Mouse (Mus musculus) midbrain, embryonic 16.5 days (tissue): ENCODE measurements around the gene Trim8. TPM values are rescaled to one million over a fixed set of nuclear protein-coding genes. Genes with fewer than 3 reads are reported as not detected.

Experiments
- ATAC-seq: fragments of 200-750 bp; cut with Nextera tagmentation; 2 replicates; pipeline ENCODE4 v1.8.0; 2017; ENCODE audit warnings: moderate TSS enrichment
- H3K27ac ChIP-seq: fragments of 300-500 bp; sonication (generic); 2 replicates; pipeline ENCODE4 v1.5.1; 2014; ENCODE audit warnings: mild to moderate bottlenecking, low read length, mixed read lengths
- H3K27me3 ChIP-seq: fragments of 300-500 bp; sonication (generic); 2 replicates; pipeline ENCODE4 v1.6.1; 2014; ENCODE audit warnings: low read depth, low read length, mixed read lengths; ENCODE audit not compliant: control insufficient read depth, insufficient read depth
- H3K36me3 ChIP-seq: fragments of 300-500 bp; sonication (generic); 2 replicates; pipeline ENCODE4 v1.6.1; 2014; ENCODE audit warnings: mild to moderate bottlenecking, low read length, moderate library complexity, mixed read lengths; ENCODE audit not compliant: control insufficient read depth, insufficient read depth
- H3K4me1 ChIP-seq: fragments of 300-500 bp; sonication (generic); 2 replicates; pipeline ENCODE4 v1.6.1; 2014; ENCODE audit warnings: mild to moderate bottlenecking, low read length, mixed read lengths; ENCODE audit not compliant: control insufficient read depth, insufficient read depth
- H3K4me2 ChIP-seq: fragments of 300-500 bp; sonication (generic); 2 replicates; pipeline ENCODE4 v1.6.1; 2014; ENCODE audit warnings: mild to moderate bottlenecking, low read length, mixed read lengths
- H3K4me3 ChIP-seq: fragments of 300-500 bp; sonication (generic); 2 replicates; pipeline ENCODE4 v1.5.1; 2014; ENCODE audit warnings: low read depth, mild to moderate bottlenecking, low read length, moderate library complexity, mixed read lengths
- H3K9ac ChIP-seq: fragments of 300-500 bp; sonication (generic); 2 replicates; pipeline ENCODE4 v1.6.1; 2014; ENCODE audit warnings: low read depth, low read length, mixed read lengths
- H3K9me3 ChIP-seq: fragments of 300-500 bp; sonication (generic); replicated peaks from 2 replicates; pipeline ENCODE4 v1.6.1; 2014; ENCODE audit warnings: mild to moderate bottlenecking, low read length, mixed read lengths; ENCODE audit not compliant: control insufficient read depth, poor library complexity, severe bottlenecking
- WGBS: fragments of 180-500 bp; shearing (Covaris S2); extraction: QIAGEN DNeasy Blood & Tissue Kit; methylation state at CpG from one replicate; pipeline ENCODE4 v1.1.7; 2014; 5-methylcytosine and 5-hydroxymethylcytosine counted together
- polyA plus RNA-seq: library from polyadenylated mRNA; unstranded; fragments of >200 nt; fragmentation: Nextera tagmentation; extraction: Ambion mirVana; gene quantifications from 2 replicates; pipeline ENCODE4 v1.2.1, GENCODE M21; 2015

Gene Trim8
- polyA plus RNA-seq, 1 experiment from 2014 or later, result 26.8 TPM

DNA sequence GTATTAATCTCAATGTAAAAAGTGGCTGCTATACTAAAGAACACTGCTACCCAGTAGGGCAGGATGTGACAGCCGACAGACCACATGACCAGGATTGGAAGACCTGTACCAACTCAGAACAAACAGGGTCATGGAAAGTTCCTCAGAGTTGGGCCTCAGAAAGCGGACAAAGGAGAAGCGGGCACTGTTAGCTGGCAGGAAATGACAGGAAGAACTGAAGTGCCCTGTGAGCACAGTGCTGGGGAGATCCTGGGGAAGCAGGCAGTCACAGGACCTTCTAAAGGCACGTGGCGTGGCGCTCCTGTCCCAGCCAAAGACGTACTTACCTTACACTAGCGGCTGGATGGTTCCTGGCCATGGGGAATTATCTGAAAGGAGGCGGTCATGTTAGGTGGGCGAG, 9.8 kb downstream of the Trim8 start:
- H3K4me1 ChIP-seq, result peaks cover 40% of the 10 kb centered on the region
- H3K9me3 ChIP-seq, result no peaks in the 10 kb centered on the region
- ATAC-seq, result no peak
- H3K27me3 ChIP-seq, result no peaks in the 10 kb centered on the region
- no peak overlapping the region for H3K27ac ChIP-seq
- no peak overlapping the region; the same call in 1 of the 2 replicates for H3K9ac ChIP-seq
- H3K4me2 ChIP-seq, result no peak overlapping the region
- H3K36me3 ChIP-seq, result peaks cover 31% of the 10 kb centered on the region
- WGBS, result 84% methylated on average over 10 of the region's 10 CpGs
- no peak overlapping the region for H3K4me3 ChIP-seq

DNA sequence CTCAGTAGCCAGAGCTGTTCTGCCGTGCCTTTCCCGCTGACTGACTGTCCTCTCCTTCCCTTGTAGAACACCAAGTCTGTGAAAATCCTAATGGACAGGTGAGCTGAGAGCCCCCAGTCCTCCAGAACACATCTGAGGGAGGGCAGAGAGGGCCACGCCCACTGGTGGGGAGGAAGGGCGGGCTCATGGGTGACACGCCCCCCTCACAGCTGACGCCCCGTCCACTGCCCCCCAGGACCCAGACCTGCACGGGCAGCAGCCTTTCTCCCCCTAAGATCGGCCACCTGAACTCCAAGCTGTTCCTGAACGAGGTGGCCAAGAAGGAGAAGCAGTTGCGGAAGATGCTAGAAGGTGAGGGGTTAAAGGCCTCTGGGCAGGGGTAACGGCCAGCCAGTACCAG, 12.9 kb downstream of the Trim8 start:
- 86% methylated on average over 12 of the region's 12 CpGs for WGBS
- Histone ChIP-seq H3K4me3 (no peak overlapping the region), H3K27ac (no peak overlapping the region), H3K4me1 (peaks cover 20% of the 10 kb centered on the region), H3K27me3 (no peaks in the 10 kb centered on the region), H3K4me2 (no peak overlapping the region), H3K9me3 (no peaks in the 10 kb centered on the region), H3K36me3 (peaks cover 28% of the 10 kb centered on the region), H3K9ac (no peak overlapping the region)
- ATAC-seq, result no peak

DNA sequence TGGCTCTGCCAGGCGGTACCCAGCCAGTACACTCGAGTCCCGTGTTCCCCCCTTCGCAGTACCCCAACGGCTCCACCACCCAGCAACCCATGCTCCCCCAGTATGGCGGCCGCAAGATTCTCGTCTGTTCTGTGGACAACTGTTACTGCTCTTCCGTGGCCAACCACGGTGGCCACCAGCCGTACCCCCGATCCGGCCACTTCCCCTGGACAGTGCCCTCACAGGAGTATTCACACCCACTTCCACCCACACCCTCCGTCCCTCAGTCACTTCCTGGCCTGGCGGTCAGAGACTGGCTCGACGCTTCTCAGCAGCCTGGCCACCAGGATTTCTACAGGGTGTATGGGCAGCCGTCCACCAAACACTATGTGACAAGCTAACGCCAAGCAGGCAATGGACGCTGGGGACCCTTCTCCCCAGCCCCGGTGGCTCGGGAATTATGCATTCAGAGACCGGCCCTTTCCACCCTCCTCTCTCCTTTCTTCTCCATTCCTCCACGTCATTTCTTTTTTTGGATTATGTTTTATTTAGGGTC, 13.9 kb downstream of the Trim8 start:
- Histone ChIP-seq H3K4me3 (no peak overlapping the region), H3K9me3 (no peaks in the 10 kb centered on the region), H3K27me3 (no peaks in the 10 kb centered on the region), H3K4me2 (no peak overlapping the region), H3K4me1 (peaks cover 14% of the 10 kb centered on the region), H3K36me3 (peaks cover 28% of the 10 kb centered on the region), H3K27ac (no peak overlapping the region), H3K9ac (no peak overlapping the region)
- ATAC-seq, result no peak
- WGBS, result 90% methylated on average over 24 of the region's 24 CpGs

DNA sequence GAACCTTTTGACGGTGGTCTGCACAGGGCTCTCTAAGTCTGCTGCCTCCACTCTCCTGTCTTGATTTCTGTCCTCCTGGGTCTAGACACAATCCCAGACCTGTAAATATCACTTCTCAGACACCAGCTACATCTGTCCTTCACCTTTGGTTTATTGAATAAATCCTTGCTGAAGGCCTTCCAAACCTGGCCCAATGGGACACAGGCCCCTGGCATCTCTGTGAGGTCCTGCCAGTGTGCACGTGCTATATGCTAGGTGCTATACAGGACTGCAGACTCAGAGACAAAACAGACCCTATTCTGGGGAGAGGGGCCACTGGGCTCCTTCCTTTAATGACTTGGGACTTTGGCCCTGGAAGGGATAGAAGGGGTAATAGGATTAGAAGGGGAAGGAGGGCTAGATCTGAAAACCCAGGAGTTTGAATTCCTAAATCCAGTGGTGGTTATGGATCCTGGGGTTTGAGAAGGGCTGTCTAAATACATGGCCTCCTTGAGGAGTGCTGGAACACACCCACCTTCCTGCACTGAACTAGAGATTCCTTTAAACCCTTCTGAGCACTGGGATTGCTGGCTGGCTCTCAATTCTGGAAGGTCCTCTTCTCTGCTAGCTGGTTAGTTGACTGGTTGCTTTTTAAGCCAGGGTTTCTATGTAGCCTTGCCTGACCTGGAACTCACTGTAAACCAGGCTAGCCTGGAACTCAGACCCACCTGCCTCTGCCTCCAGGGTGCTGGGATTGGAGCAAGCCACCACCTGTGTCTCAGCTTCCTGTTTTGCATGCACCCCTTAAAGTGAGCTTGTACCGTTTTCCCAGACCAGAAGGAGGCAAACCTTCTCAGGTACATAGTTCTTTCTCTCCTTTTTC, 15.4 kb downstream of the Trim8 start:
- H3K9me3 ChIP-seq, result no peaks in the 10 kb centered on the region
- peaks cover 28% of the 10 kb centered on the region for H3K36me3 ChIP-seq
- H3K4me2 ChIP-seq, result no peak overlapping the region
- no peak overlapping the region for H3K9ac ChIP-seq
- no peak overlapping the region for H3K27ac ChIP-seq
- peaks cover 11% of the 10 kb centered on the region for H3K4me1 ChIP-seq
- no peak for ATAC-seq
- H3K27me3 ChIP-seq, result no peaks in the 10 kb centered on the region
- no peak overlapping the region for H3K4me3 ChIP-seq
- WGBS, result 41% methylated on average over 3 of the region's 3 CpGs

DNA sequence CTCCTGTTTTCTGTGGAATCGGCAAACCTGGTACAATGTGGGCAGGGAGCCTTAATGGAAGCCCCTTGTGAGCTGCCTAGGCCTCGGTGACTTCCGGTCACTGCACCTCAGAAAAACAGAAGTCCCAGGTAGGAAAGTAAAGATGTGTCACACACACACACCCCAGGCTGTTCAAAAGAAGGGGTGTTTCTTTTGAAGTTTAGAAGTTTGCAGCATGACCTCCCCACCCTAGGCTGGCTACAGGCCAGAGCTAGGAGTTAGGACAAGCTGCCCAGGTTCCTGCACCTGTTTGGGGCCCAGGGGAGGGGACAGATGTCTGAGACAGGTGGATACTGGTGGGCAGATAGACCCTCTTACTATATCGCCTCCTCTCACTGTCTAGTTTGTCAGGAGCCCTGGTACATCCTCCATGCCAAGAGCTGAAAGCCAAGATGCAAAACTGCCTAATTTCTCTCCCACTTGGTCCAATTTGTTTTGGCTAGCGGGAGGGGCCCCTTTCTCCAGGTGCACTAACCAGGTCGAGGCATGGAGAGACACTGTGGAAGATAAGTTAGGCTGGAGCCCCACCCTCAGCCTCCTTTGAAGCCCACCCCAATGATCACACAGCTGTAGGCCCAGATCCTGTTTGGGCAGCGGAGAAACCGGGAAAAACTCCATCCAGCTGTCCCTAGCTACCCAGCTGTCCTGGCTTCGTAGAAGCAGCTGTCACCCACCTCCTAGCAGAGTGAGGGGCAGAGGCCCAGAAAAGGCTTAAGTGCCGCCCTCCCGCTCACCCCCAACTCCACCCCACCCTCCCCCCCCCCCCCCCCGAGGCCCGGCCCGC, 16.2 kb downstream of the Trim8 start:
- H3K27me3 ChIP-seq, result no peaks in the 10 kb centered on the region
- H3K36me3 ChIP-seq, result peaks cover 25% of the 10 kb centered on the region
- H3K9ac ChIP-seq, result no peak overlapping the region; the same call in 1 of the 2 replicates
- 0 out of 2 replicates have a peak overlapping the region, but pooled peaks have one; percentile 12 for H3K27ac ChIP-seq
- H3K9me3 ChIP-seq, result no peaks in the 10 kb centered on the region
- H3K4me3 ChIP-seq, result no peak overlapping the region
- 27% methylated on average over 11 of the region's 14 CpGs for WGBS
- peak overlapping the region; percentile 41; the same call in 1 of the 2 replicates for H3K4me2 ChIP-seq
- ATAC-seq, result peak; percentile 27; the same call in 1 of the 2 replicates
- H3K4me1 ChIP-seq, result peaks cover 11% of the 10 kb centered on the region

DNA sequence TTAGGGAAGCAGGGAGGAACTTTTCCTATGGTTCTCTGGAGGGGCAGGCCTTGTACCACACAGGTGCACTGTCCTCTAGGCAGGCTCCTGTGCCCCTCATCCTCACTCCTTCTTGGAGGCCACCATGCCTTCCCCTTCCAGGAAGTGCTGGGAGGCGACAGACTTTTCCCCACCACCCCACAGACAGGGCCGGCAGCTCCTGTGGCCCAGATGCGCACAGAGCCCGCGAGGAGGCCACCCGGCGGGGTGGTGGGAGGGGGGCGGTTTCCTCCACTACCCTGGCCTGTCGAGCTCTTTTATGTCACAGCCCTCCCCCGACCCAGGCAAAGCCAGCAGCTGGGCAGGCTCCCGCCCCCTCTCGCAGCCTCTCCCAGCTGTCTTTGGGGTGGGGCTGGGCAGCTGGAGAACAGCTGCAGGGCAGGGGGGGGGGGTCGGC, 16.9 kb downstream of the Trim8 start:
- WGBS, result 0% methylated on average over 7 of the region's 13 CpGs
- no peak overlapping the region for H3K4me3 ChIP-seq
- H3K27me3 ChIP-seq, result no peaks in the 10 kb centered on the region

DNA sequence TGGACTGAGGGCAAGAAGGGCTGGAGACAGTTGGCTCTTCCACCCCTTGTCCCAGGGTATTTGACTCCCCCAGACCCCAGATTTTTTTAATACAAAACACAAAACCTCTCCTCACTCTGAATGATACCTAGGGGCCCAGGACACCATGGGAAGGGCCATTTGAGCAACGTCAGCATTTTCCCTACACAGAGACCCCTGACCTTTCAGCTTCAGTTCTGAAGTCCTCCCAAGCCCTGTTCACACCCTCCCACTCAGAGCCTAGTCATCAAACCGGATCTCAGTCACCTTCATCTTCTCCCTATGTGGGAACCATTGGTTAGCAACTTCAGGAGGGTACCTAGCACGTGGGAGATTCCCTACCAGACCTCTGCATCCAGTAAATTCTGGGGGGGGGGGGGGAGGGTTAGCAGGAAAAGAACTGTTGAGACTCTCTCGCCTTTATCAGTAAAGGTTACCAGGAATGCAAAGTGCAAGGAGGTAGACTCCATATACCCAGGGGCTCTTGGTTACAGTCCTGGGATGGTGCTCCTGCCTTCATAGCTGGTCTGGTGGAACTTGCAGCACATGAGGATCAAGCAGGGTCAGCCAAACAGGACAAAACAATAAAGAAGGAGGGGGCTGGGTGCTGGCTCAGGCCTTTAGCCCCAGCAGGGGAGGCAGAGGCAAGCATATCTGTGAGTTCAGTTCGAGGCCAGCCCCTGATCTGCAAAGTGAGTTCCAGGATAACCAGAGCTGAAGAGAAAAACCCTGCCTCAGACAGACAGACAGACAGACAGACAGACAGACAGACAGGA, 17.5 kb downstream of the Trim8 start:
- H3K27me3 ChIP-seq, result no peaks in the 10 kb centered on the region
- H3K4me3 ChIP-seq, result no peak overlapping the region
- peak overlapping the region; percentile 41 for H3K4me2 ChIP-seq
- H3K27ac ChIP-seq, result no peak overlapping the region
- H3K9ac ChIP-seq, result no peak overlapping the region
- peaks cover 23% of the 10 kb centered on the region for H3K4me1 ChIP-seq
- H3K36me3 ChIP-seq, result peaks cover 17% of the 10 kb centered on the region
- WGBS, result 13% methylated on average over 5 of the region's 5 CpGs
- no peak for ATAC-seq
- no peaks in the 10 kb centered on the region for H3K9me3 ChIP-seq

More for the DNA sequence above, 16.9 kb downstream of the Trim8 start:
- H3K4me1 ChIP-seq, result peaks cover 16% of the 10 kb centered on the region
- ATAC-seq, result peak; percentile 41; the same call in 1 of the 2 replicates
- H3K9me3 ChIP-seq, result no peaks in the 10 kb centered on the region
- H3K4me2 ChIP-seq, result peak overlapping the region; percentile 41
- H3K9ac ChIP-seq, result peak overlapping the region; percentile 56; the same call in 1 of the 2 replicates
- H3K36me3 ChIP-seq, result peaks cover 19% of the 10 kb centered on the region
- H3K27ac ChIP-seq, result 0 out of 2 replicates have a peak overlapping the region, but pooled peaks have one; percentile 12

DNA sequence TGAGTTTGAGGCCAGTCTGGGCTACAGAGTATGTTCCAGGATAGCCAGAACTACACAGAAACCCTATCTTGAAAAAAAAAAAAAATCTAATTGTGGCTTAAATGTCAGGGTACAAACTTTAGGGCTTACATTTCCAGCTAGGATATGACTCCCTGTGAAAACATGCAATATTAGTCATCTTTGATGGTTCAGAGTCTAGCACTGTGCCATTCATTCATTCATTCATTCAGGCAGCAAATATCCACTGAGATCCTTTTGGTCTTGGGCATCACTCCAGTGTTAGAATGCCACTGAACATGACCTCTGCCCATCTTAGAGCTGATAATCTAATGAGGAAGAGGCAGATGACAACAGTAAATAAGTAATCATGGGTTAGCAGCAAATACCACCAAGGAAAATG, 20.2 kb downstream of the Trim8 start:
- ATAC-seq, result no peak
- Histone ChIP-seq H3K4me2 (no peak overlapping the region), H3K27me3 (no peaks in the 10 kb centered on the region), H3K27ac (no peak overlapping the region), H3K9me3 (no peaks in the 10 kb centered on the region), H3K36me3 (no peaks in the 10 kb centered on the region; the same call in 1 of the 2 replicates), H3K4me1 (peaks cover 44% of the 10 kb centered on the region), H3K9ac (no peak overlapping the region), H3K4me3 (no peak overlapping the region)
